Mouse (Mus musculus): ENCODE results near the gene 1700016K19Rik. TPM values are rescaled to one million over a fixed set of nuclear protein-coding genes. Genes with fewer than 3 reads are reported as not detected.
A peak's percentile ranks its signal among the peaks of the same experiment; 100 is the strongest.
"Not testable (repeated sequence)": the region's sequence is repeated elsewhere in the genome, so short reads cannot be mapped to it uniquely, and the experiment has no call there.

Gene 1700016K19Rik
- total RNA-seq, 1 experiment from 2014 or later: not detected

GRCm38 (mm10) chr11:75983194-75983593 is 16.5 kb upstream of the 1700016K19Rik start:
- peak; percentile 74 for ATAC-seq (replicated peaks; ENCODE audit: low read depth, poor library complexity, severe bottlenecking)

GRCm38 (mm10) chr11:75984581-75984980 is 15.1 kb upstream of the 1700016K19Rik start:
- no peak for ATAC-seq (replicated peaks; ENCODE audit: low read depth, poor library complexity, severe bottlenecking)

GRCm38 (mm10) chr11:75985948-75986347 is 13.8 kb upstream of the 1700016K19Rik start:
- ATAC-seq (replicated peaks; ENCODE audit: low read depth, poor library complexity, severe bottlenecking): no peak

- ATAC-seq (replicated peaks; ENCODE audit: low read depth, poor library complexity, severe bottlenecking): no peak
Observed at GRCm38 (mm10) chr11:75990965-75991835, 8.5 kb upstream of the 1700016K19Rik start.

- ATAC-seq (replicated peaks; ENCODE audit: low read depth, poor library complexity, severe bottlenecking): peak; percentile 79
Observed at GRCm38 (mm10) chr11:75991911-75992310, 7.8 kb upstream of the 1700016K19Rik start.

GRCm38 (mm10) chr11:75992481-75992880 is 7.2 kb upstream of the 1700016K19Rik start:
- peak; percentile 60 for ATAC-seq (replicated peaks; ENCODE audit: low read depth, poor library complexity, severe bottlenecking)

GRCm38 (mm10) chr11:75994357-75994756 is 5.4 kb upstream of the 1700016K19Rik start:
- ATAC-seq (replicated peaks; ENCODE audit: low read depth, poor library complexity, severe bottlenecking): no peak

- ATAC-seq (replicated peaks; ENCODE audit: low read depth, poor library complexity, severe bottlenecking): no peak
Observed at GRCm38 (mm10) chr11:76000701-76001100, 989 bp downstream of the 1700016K19Rik start.

- no peak for ATAC-seq (replicated peaks; ENCODE audit: low read depth, poor library complexity, severe bottlenecking)
Observed at GRCm38 (mm10) chr11:76001237-76001878, 1.6 kb downstream of the 1700016K19Rik start.

- ATAC-seq (replicated peaks; ENCODE audit: low read depth, poor library complexity, severe bottlenecking): not testable (repeated sequence)
Observed at GRCm38 (mm10) chr11:76004276-76004675, 4.6 kb downstream of the 1700016K19Rik start.

GRCm38 (mm10) chr11:76008162-76008561 is 8.4 kb downstream of the 1700016K19Rik start:
- no peak for ATAC-seq (replicated peaks; ENCODE audit: low read depth, poor library complexity, severe bottlenecking)

GRCm38 (mm10) chr11:76009101-76009500 is 9.4 kb downstream of the 1700016K19Rik start:
- no peak for ATAC-seq (replicated peaks; ENCODE audit: low read depth, poor library complexity, severe bottlenecking)

GRCm38 (mm10) chr11:76010838-76011624 is 11.3 kb downstream of the 1700016K19Rik start:
- no peak for ATAC-seq (replicated peaks; ENCODE audit: low read depth, poor library complexity, severe bottlenecking)

GRCm38 (mm10) chr11:76015251-76015650 is 15.5 kb downstream of the 1700016K19Rik start:
- ATAC-seq (replicated peaks; ENCODE audit: low read depth, poor library complexity, severe bottlenecking): no peak

- ATAC-seq (replicated peaks; ENCODE audit: low read depth, poor library complexity, severe bottlenecking): no peak
Observed at GRCm38 (mm10) chr11:76015814-76016213, 16.1 kb downstream of the 1700016K19Rik start.

GRCm38 (mm10) chr11:76019879-76020278 is 20.2 kb downstream of the 1700016K19Rik start:
- no peak for ATAC-seq (replicated peaks; ENCODE audit: low read depth, poor library complexity, severe bottlenecking)

- no peak for ATAC-seq (replicated peaks; ENCODE audit: low read depth, poor library complexity, severe bottlenecking)
Observed at GRCm38 (mm10) chr11:76020916-76021315, 21.2 kb downstream of the 1700016K19Rik start.

- no peak for ATAC-seq (replicated peaks; ENCODE audit: low read depth, poor library complexity, severe bottlenecking)
Observed at GRCm38 (mm10) chr11:76025080-76025583, 25.4 kb downstream of the 1700016K19Rik start.

GRCm38 (mm10) chr11:76026527-76027138 is 26.9 kb downstream of the 1700016K19Rik start:
- ATAC-seq (replicated peaks; ENCODE audit: low read depth, poor library complexity, severe bottlenecking): no peak

Data from common myeloid progenitor, adult 5-6 weeks (primary cell).